Mouse (Mus musculus) lung, postnatal 0 days (tissue): Measurements from ENCODE around the gene BC035044.

Source experiments
- CTCF ChIP-seq: IDR thresholded peaks from 2 replicates; pipeline ENCODE4 v1.5.1; 2016; ENCODE audit warnings: antibody characterized with exemption, mild to moderate bottlenecking
- EP300 ChIP-seq: IDR thresholded peaks from 2 replicates; pipeline ENCODE4 v1.6.1; 2016; ENCODE audit warnings: antibody characterized with exemption, mild to moderate bottlenecking, control low read depth

DNA sequence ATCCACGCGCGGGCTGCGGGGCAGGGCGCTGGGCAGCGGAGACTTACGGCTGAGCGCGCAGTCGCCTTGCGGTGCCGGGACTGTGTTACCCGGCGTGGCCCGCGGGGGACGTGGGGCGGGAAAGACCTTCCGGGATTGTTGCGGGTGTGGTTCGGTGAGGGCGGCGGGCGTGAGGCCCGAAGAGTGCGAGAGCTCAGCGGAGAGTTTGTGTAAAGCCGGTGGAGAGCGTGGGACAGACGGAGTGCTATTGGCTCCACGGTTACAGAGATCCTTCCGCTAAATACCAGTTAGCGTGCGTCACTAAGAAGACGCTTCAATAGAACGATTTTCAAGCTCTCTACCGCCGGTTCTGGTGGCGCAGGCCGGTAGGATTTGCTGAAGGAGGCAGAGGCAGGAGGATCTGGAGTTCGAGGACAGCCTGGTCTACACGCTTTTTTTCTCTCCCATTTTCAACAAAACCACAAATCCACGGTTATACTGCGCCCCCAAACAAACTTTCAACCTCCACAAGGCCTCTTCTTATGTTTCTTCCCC lies 47.9 kb downstream of the BC035044 start:
- TF ChIP-seq CTCF (peak; percentile 29), EP300 (no peak)
